Mouse (Mus musculus): Measurements from ENCODE around the gene Apip. TPM values are rescaled to one million over a fixed set of nuclear protein-coding genes. Genes with fewer than 3 reads are reported as not detected.

Apip gene
- polyA plus RNA-seq, 1 experiment from 2014 or later: 51.0 TPM

DNA sequence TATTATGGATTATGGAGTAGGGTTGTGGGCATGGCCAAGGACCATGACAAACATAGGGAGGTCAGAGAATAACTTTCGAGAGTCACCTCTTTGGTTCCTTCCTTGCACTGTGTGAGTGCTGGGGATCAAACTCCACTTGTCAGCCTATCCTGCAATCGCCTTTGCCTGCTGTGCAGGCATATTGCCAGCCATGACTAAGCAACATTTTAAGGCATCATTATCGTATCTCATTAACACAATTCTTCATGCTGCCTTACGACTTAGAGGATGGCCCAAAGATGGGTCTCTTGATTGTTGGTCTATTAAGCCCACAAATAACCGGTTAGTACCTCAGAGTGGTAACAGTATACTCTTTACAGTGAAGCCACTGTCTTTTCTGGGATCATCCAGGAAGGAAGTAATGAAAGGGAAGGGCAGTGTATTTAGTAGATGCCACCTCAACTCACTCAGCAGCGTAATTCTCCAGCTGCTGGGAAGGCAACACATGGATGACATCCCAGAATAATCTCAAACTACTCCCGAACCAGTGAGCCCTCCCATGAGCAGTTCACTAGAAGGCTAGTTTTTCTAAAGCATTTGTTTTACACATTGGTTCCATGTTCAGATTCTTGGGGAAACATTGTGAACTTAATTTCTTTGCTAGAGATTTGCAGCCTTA lies 45.9 kb downstream of the Apip start:
- Histone ChIP-seq H3K27ac (ENCODE audit: low read length) (no peak overlapping the region), H3K9me3 (ENCODE audit: control insufficient read depth, low read length) (no peaks in the 10 kb centered on the region), H3K4me2 (ENCODE audit: low read depth, low read length) (no peak overlapping the region), H3K36me3 (ENCODE audit: control insufficient read depth, insufficient read depth, low read length) (no peaks in the 10 kb centered on the region), H3K27me3 (replicated peaks; ENCODE audit: control insufficient read depth, insufficient read depth, low read length) (no peaks in the 10 kb centered on the region), H3K4me3 (ENCODE audit: low read length) (no peak overlapping the region), H3K9ac (ENCODE audit: low read depth, low read length) (no peak overlapping the region), H3K4me1 (ENCODE audit: control insufficient read depth, insufficient read depth, low read length) (peaks cover 3% of the 10 kb centered on the region; the same call in 1 of the 2 replicates)
- 70% methylated on average over 7 of the region's 7 CpGs for WGBS
- peak; percentile 74; the same call in 1 of the 2 replicates for ATAC-seq

DNA sequence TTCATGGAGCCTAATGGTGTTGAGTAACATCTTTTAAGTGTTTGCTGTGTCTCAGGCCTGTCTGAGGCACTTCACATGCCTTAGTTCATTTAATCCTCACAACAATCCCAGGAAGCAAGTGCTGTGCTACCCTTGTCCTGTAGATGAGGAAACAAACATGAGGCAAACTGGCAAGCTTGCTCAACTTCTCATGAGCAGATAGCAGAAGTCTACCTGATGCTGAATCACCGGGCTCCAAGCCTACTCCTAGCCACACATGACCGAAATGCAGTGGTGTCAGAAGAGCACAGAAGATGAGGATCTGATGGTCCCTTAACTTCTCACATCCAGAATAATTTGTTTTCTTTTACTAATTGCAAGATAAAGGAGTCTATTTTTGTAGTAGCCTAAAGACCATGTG lies 56.2 kb downstream of the Apip start:
- Histone ChIP-seq H3K4me2 (ENCODE audit: low read depth, low read length) (no peak overlapping the region), H3K27ac (ENCODE audit: low read length) (no peak overlapping the region), H3K4me1 (ENCODE audit: control insufficient read depth, insufficient read depth, low read length) (no peaks in the 10 kb centered on the region), H3K27me3 (replicated peaks; ENCODE audit: control insufficient read depth, insufficient read depth, low read length) (no peaks in the 10 kb centered on the region), H3K36me3 (ENCODE audit: control insufficient read depth, insufficient read depth, low read length) (no peaks in the 10 kb centered on the region), H3K9ac (ENCODE audit: low read depth, low read length) (no peak overlapping the region), H3K9me3 (ENCODE audit: control insufficient read depth, low read length) (no peaks in the 10 kb centered on the region), H3K4me3 (ENCODE audit: low read length) (no peak overlapping the region)
- 95% methylated on average over 2 of the region's 2 CpGs for WGBS
- ATAC-seq: no peak

GRCm38 (mm10) chr2:103131145-103131544 lies 57.7 kb downstream of the Apip start:
- H3K27me3 ChIP-seq (replicated peaks; ENCODE audit: control insufficient read depth, insufficient read depth, low read length): no peaks in the 10 kb centered on the region
- no peaks in the 10 kb centered on the region for H3K36me3 ChIP-seq (ENCODE audit: control insufficient read depth, insufficient read depth, low read length)
- H3K9ac ChIP-seq (ENCODE audit: low read depth, low read length): no peak overlapping the region
- WGBS: 32% methylated on average over 4 of the region's 4 CpGs
- H3K4me2 ChIP-seq (ENCODE audit: low read depth, low read length): no peak overlapping the region
- no peaks in the 10 kb centered on the region for H3K9me3 ChIP-seq (ENCODE audit: control insufficient read depth, low read length)
- no peak overlapping the region for H3K27ac ChIP-seq (ENCODE audit: low read length)
- ATAC-seq: peak; percentile 26; the same call in 1 of the 2 replicates
- H3K4me3 ChIP-seq (ENCODE audit: low read length): no peak overlapping the region
- H3K4me1 ChIP-seq (ENCODE audit: control insufficient read depth, insufficient read depth, low read length): no peaks in the 10 kb centered on the region

DNA sequence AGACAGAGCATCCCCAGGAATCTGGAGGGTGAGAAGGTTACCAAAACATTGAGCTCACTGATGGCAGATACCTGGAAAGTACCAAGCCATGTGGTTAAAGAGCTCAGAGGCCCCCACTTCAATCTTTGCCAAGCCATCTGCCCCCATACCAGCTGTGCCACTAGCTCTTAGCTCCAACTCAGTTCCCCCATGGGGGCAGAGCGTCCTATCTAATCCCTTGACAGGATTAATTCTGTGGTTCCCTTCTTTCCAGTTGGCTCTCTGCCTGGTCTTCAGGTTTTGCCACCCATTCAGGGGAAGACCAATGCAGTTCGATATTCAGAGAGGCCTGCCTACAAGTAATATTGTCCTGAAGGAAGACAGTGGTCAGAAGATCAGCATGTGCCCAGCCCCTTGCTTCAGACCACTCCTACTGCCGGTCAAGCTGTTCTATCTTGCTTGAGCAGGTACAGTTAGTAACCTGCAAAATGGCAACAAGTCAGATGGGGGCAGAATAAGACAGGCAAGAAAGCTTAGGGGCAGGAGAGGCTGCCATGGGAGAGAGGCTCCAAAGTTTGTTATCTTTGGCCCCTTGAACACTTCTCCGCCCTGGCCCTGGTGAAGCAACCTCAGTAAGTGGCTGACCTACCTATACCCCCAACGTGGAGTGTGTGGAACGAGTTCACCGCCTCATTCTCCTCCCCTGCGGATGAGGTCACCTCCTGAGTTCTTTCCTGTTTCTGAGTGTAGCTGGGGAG lies 65.2 kb downstream of the Apip start:
- Histone ChIP-seq H3K27me3 (replicated peaks; ENCODE audit: control insufficient read depth, insufficient read depth, low read length) (no peaks in the 10 kb centered on the region), H3K4me3 (ENCODE audit: low read length) (no peak overlapping the region), H3K27ac (ENCODE audit: low read length) (no peak overlapping the region)

More for the DNA sequence above, 65.2 kb downstream of the Apip start:
- Histone ChIP-seq H3K4me2 (ENCODE audit: low read depth, low read length) (no peak overlapping the region), H3K9me3 (ENCODE audit: control insufficient read depth, low read length) (no peaks in the 10 kb centered on the region), H3K36me3 (ENCODE audit: control insufficient read depth, insufficient read depth, low read length) (no peaks in the 10 kb centered on the region), H3K4me1 (ENCODE audit: control insufficient read depth, insufficient read depth, low read length) (no peaks in the 10 kb centered on the region), H3K9ac (ENCODE audit: low read depth, low read length) (no peak overlapping the region)
- WGBS: 46% methylated on average over 8 of the region's 8 CpGs
- ATAC-seq: peak; percentile 83

Other genes with a start within 250 kb of the Apip start
- gene Cd44, start 172.0 kb upstream of the Apip start, polyA plus RNA-seq (2015; fragmentation: Nextera tagmentation; extraction: Ambion mirVana): 11.8 and 12.5 TPM in 2 replicates
- 34.6 and 37.7 TPM in 2 replicates for gene Pdhx, start 162 bp upstream of the Apip start, polyA plus RNA-seq (2015; fragmentation: Nextera tagmentation; extraction: Ambion mirVana)
- gene Ehf, start 229.6 kb downstream of the Apip start, polyA plus RNA-seq (2015; fragmentation: Nextera tagmentation; extraction: Ambion mirVana): 28.9 and 29.8 TPM in 2 replicates

All from intestine, embryonic 16.5 days (tissue).